Mouse (Mus musculus) kidney, adult 10 weeks (tissue): ENCODE results near the gene Zfp157. TPM values are rescaled to one million over a fixed set of nuclear protein-coding genes. Genes with fewer than 3 reads are reported as not detected.

Experiments used
- polyA plus RNA-seq: library from polyadenylated mRNA; stranded (reverse); fragments of 350-450 nt; fragmentation: Illumina TruSeq; extraction: RNeasy Lipid Tissue Mini Kit (QIAGEN cat#74804); gene quantifications from one replicate; pipeline ENCODE4 v1.2.3, GENCODE M21; 2014; ENCODE audit warnings: low read depth, low replicate concordance

Gene Zfp157
- polyA plus RNA-seq: 24.4 TPM

GRCm38 (mm10) chr5:138441286-138442194, at the start of gene Zfp157:
TSS of gene Zfp157 (plus strand) at chr5:138441468.

Other genes starting within 250 kb of the Zfp157 start
- 0.36 TPM for gene Mblac1, start 247.2 kb upstream of the Zfp157 start, polyA plus RNA-seq
- gene Nxpe5, start 215.6 kb upstream of the Zfp157 start, polyA plus RNA-seq: not detected
- gene Lamtor4, start 186.0 kb upstream of the Zfp157 start, polyA plus RNA-seq: 2.1 TPM
- gene BC037034, start 177.4 kb upstream of the Zfp157 start, polyA plus RNA-seq: 1.3 TPM
- gene Gal3st4, start 168.6 kb upstream of the Zfp157 start, polyA plus RNA-seq: not detected
- not detected for gene Gm43720, start 161.5 kb upstream of the Zfp157 start, polyA plus RNA-seq
- not detected for gene Gpc2, start 161.5 kb upstream of the Zfp157 start, polyA plus RNA-seq
- gene Stag3, start 161.2 kb upstream of the Zfp157 start, polyA plus RNA-seq: not detected
- gene Pvrig, start 99.5 kb upstream of the Zfp157 start, polyA plus RNA-seq: not detected
- not detected for gene 1700123K08Rik, start 123.2 kb downstream of the Zfp157 start, polyA plus RNA-seq
- gene Zfp68, start 178.3 kb downstream of the Zfp157 start, polyA plus RNA-seq: 85.1 TPM
- 11.7 TPM for gene A430033K04Rik, start 181.4 kb downstream of the Zfp157 start, polyA plus RNA-seq